Mouse (Mus musculus) forebrain, embryonic 11.5 days (tissue): ENCODE measurements around the gene Bmp2k. TPM values are rescaled to one million over a fixed set of nuclear protein-coding genes. Genes with fewer than 3 reads are reported as not detected.

ENCODE experiments used
- ATAC-seq: fragments of 200-750 bp; cut with Nextera tagmentation; replicated peaks from 2 replicates; pipeline ENCODE4 v1.8.0; 2017; ENCODE audit warnings: moderate TSS enrichment; ENCODE audit not compliant: low FRiP score
- DNase-seq: peaks from one replicate; pipeline ENCODE4 v3.0.0-alpha.2; 2017; ENCODE audit warnings: low spot score
- H3K27ac ChIP-seq: fragments of 300-500 bp; sonication (generic); 2 replicates; pipeline ENCODE4 v1.5.1; 2014; ENCODE audit warnings: low read depth, low read length
- H3K27me3 ChIP-seq: fragments of 300-500 bp; sonication (generic); 2 replicates; pipeline ENCODE4 v1.6.1; 2014; ENCODE audit warnings: mild to moderate bottlenecking, low read length, mixed read lengths; ENCODE audit not compliant: control insufficient read depth, insufficient read depth
- H3K36me3 ChIP-seq: fragments of 300-500 bp; sonication (generic); 2 replicates; pipeline ENCODE4 v1.6.1; 2014; ENCODE audit warnings: mild to moderate bottlenecking, low read length, moderate library complexity, mixed read lengths; ENCODE audit not compliant: control insufficient read depth, insufficient read depth
- H3K4me1 ChIP-seq: fragments of 300-500 bp; sonication (generic); replicated peaks from 2 replicates; pipeline ENCODE4 v1.6.1; 2014; ENCODE audit warnings: low read length, mixed read lengths; ENCODE audit not compliant: control insufficient read depth, insufficient read depth
- H3K4me2 ChIP-seq: fragments of 300-500 bp; sonication (generic); 2 replicates; pipeline ENCODE4 v1.6.1; 2014; ENCODE audit warnings: low read depth, mild to moderate bottlenecking, low read length, moderate library complexity, mixed read lengths; ENCODE audit not compliant: severe bottlenecking
- H3K4me3 ChIP-seq: fragments of 300-500 bp; sonication (generic); 2 replicates; pipeline ENCODE4 v1.5.1; 2014; ENCODE audit warnings: low read depth, low read length
- H3K9ac ChIP-seq: fragments of 300-500 bp; sonication (generic); 2 replicates; pipeline ENCODE4 v1.6.1; 2014; ENCODE audit warnings: low read length
- H3K9me3 ChIP-seq: fragments of 300-500 bp; sonication (generic); 2 replicates; pipeline ENCODE4 v1.6.1; 2016; ENCODE audit warnings: low read length, mixed read lengths; ENCODE audit not compliant: control insufficient read depth
- WGBS: fragments of 180-500 bp; shearing (Covaris S2); extraction: QIAGEN DNeasy Blood & Tissue Kit; methylation state at CpG from one replicate; pipeline ENCODE4 v1.1.7; 2014; 5-methylcytosine and 5-hydroxymethylcytosine counted together
- polyA plus RNA-seq: library from polyadenylated mRNA; unstranded; fragments of >200 nt; fragmentation: Nextera tagmentation; extraction: Ambion mirVana; gene quantifications from 2 replicates; pipeline ENCODE4 v1.2.1, GENCODE M21; 2014

The Bmp2k gene
- polyA plus RNA-seq, 1 experiment from 2014 or later = 10.2 TPM

- peak; percentile 34 for ATAC-seq
These were observed 128.0 kb downstream of the Bmp2k start for GRCm38 (mm10) chr5:97125459-97125970.

GRCm38 (mm10) chr5:97126005-97126404 lies 128.5 kb downstream of the Bmp2k start:
- no peak overlapping the region for H3K27ac ChIP-seq

More at GRCm38 (mm10) chr5:97125459-97125970, 128.0 kb downstream of the Bmp2k start:
- no peak overlapping the region for H3K4me3 ChIP-seq
- whole genome bisulfite sequencing = 69% methylated on average over 10 of the region's 10 CpGs
- H3K9ac ChIP-seq = no peak overlapping the region
- no peak for DNase-seq
- H3K4me2 ChIP-seq = no peak overlapping the region
- H3K36me3 ChIP-seq = no peaks in the 10 kb centered on the region
- H3K27me3 ChIP-seq = no peaks in the 10 kb centered on the region
- H3K27ac ChIP-seq = no peak overlapping the region
- no peaks in the 10 kb centered on the region for H3K4me1 ChIP-seq
- H3K9me3 ChIP-seq = no peaks in the 10 kb centered on the region

GRCm38 (mm10) chr5:97127284-97127683 lies 129.8 kb downstream of the Bmp2k start:
- no peak for DNase-seq
- H3K4me2 ChIP-seq = no peak overlapping the region
- H3K27ac ChIP-seq = no peak overlapping the region
- WGBS = 82% methylated on average over 6 of the region's 6 CpGs
- H3K27me3 ChIP-seq = no peaks in the 10 kb centered on the region
- no peak overlapping the region for H3K9ac ChIP-seq
- no peaks in the 10 kb centered on the region for H3K36me3 ChIP-seq
- ATAC-seq = no peak
- H3K4me3 ChIP-seq = no peak overlapping the region
- H3K9me3 ChIP-seq = no peaks in the 10 kb centered on the region
- H3K4me1 ChIP-seq = no peaks in the 10 kb centered on the region

More at GRCm38 (mm10) chr5:97126005-97126404, 128.5 kb downstream of the Bmp2k start:
- Histone ChIP-seq H3K9me3 (no peaks in the 10 kb centered on the region), H3K4me1 (no peaks in the 10 kb centered on the region), H3K4me3 (no peak overlapping the region), H3K9ac (no peak overlapping the region), H3K4me2 (no peak overlapping the region), H3K27me3 (no peaks in the 10 kb centered on the region), H3K36me3 (no peaks in the 10 kb centered on the region)
- DNase-seq (peak; percentile 65), ATAC-seq (peak; percentile 79)
- WGBS = 18% methylated on average over 4 of the region's 4 CpGs

- Histone ChIP-seq H3K9me3 (no peaks in the 10 kb centered on the region), H3K27me3 (no peaks in the 10 kb centered on the region), H3K27ac (no peak overlapping the region), H3K36me3 (no peaks in the 10 kb centered on the region), H3K4me1 (no peaks in the 10 kb centered on the region), H3K4me3 (no peak overlapping the region), H3K9ac (no peak overlapping the region), H3K4me2 (no peak overlapping the region)
- 54% methylated on average over 21 of the region's 21 CpGs for WGBS
- ATAC-seq = peak; percentile 65
- peak; percentile 75 for DNase-seq
These were observed 131.0 kb downstream of the Bmp2k start for GRCm38 (mm10) chr5:97128242-97129226.

- no peak overlapping the region for H3K27ac ChIP-seq
- H3K4me3 ChIP-seq = no peak overlapping the region
- no peaks in the 10 kb centered on the region for H3K9me3 ChIP-seq
- H3K36me3 ChIP-seq = no peaks in the 10 kb centered on the region
- H3K9ac ChIP-seq = no peak overlapping the region
- no peaks in the 10 kb centered on the region for H3K27me3 ChIP-seq
- H3K4me2 ChIP-seq = no peak overlapping the region
- DNase-seq (no peak), ATAC-seq (no peak)
- H3K4me1 ChIP-seq = no peaks in the 10 kb centered on the region
- WGBS = 92% methylated on average over 2 of the region's 2 CpGs
These were observed 132.1 kb downstream of the Bmp2k start for GRCm38 (mm10) chr5:97129589-97129988.

GRCm38 (mm10) chr5:97135331-97135730 lies 137.8 kb downstream of the Bmp2k start:
- Histone ChIP-seq H3K27ac (no peak overlapping the region), H3K36me3 (no peaks in the 10 kb centered on the region), H3K4me1 (no peaks in the 10 kb centered on the region), H3K9me3 (no peaks in the 10 kb centered on the region), H3K27me3 (no peaks in the 10 kb centered on the region), H3K4me3 (no peak overlapping the region), H3K9ac (no peak overlapping the region), H3K4me2 (no peak overlapping the region)
- 89% methylated on average over 2 of the region's 2 CpGs for WGBS
- ATAC-seq = no peak
- DNase-seq = no peak

Other genes with a start within 250 kb of the Bmp2k start
- 35.7 and 42.3 TPM in 2 replicates for gene Anxa3, start 204.3 kb upstream of the Bmp2k start, polyA plus RNA-seq
- gene Paqr3, start 113.9 kb downstream of the Bmp2k start, polyA plus RNA-seq = 12.3 and 14.0 TPM in 2 replicates